Mouse (Mus musculus) neural tube, embryonic 11.5 days (tissue): ENCODE data around the gene Sbf1. TPM values are rescaled to one million over a fixed set of nuclear protein-coding genes. Genes with fewer than 3 reads are reported as not detected.

Experiments
- ATAC-seq: fragments of 200-750 bp; cut with Nextera tagmentation; 2 replicates; pipeline ENCODE4 v1.8.0; 2017; ENCODE audit warnings: moderate number of reproducible peaks, mild to moderate bottlenecking, moderate TSS enrichment, moderate library complexity; ENCODE audit not compliant: insufficient read depth, low FRiP score, low TSS enrichment
- DNase-seq: peaks from one replicate; pipeline ENCODE4 v3.0.0-alpha.2; 2015; ENCODE audit warnings: low spot score
- H3K27ac ChIP-seq: fragments of 300-500 bp; sonication (generic); 2 replicates; pipeline ENCODE4 v1.5.1; 2014; ENCODE audit warnings: low read depth, mild to moderate bottlenecking, low read length
- H3K27me3 ChIP-seq: fragments of 300-500 bp; sonication (generic); 2 replicates; pipeline ENCODE4 v1.6.1; 2014; ENCODE audit warnings: mild to moderate bottlenecking, low read length, mixed read lengths; ENCODE audit not compliant: control insufficient read depth, insufficient read depth
- H3K36me3 ChIP-seq: fragments of 300-500 bp; sonication (generic); 2 replicates; pipeline ENCODE4 v1.6.1; 2014; ENCODE audit warnings: mild to moderate bottlenecking, low read length, moderate library complexity, mixed read lengths; ENCODE audit not compliant: control insufficient read depth, insufficient read depth
- H3K4me1 ChIP-seq: fragments of 300-500 bp; sonication (generic); 2 replicates; pipeline ENCODE4 v1.6.1; 2014; ENCODE audit warnings: low read length, mixed read lengths; ENCODE audit not compliant: control insufficient read depth, insufficient read depth
- H3K4me2 ChIP-seq: fragments of 300-500 bp; sonication (generic); 2 replicates; pipeline ENCODE4 v1.6.1; 2014; ENCODE audit warnings: low read depth, mild to moderate bottlenecking, moderate library complexity
- H3K4me3 ChIP-seq: fragments of 300-500 bp; sonication (generic); 2 replicates; pipeline ENCODE4 v1.5.1; 2014; ENCODE audit warnings: low read depth, low read length
- H3K9ac ChIP-seq: fragments of 300-500 bp; sonication (generic); 2 replicates; pipeline ENCODE4 v1.6.1; 2014; ENCODE audit warnings: mild to moderate bottlenecking, low read length
- H3K9me3 ChIP-seq: fragments of 300-500 bp; sonication (generic); 2 replicates; pipeline ENCODE4 v1.6.1; 2016; ENCODE audit warnings: low read length; ENCODE audit not compliant: control insufficient read depth
- WGBS: fragments of 180-500 bp; shearing (Covaris S2); extraction: QIAGEN DNeasy Blood & Tissue Kit; methylation state at CpG from one replicate; pipeline ENCODE4 v1.1.7; 2014; 5-methylcytosine and 5-hydroxymethylcytosine counted together
- microRNA-seq: library from miRNA; unstranded; fragments of <30 nt; microRNA quantifications from one replicate; pipeline ENCODE4, GENCODE M21; 2016
- polyA plus RNA-seq: library from polyadenylated mRNA; unstranded; fragments of >200 nt; fragmentation: Nextera tagmentation; extraction: Ambion mirVana; gene quantifications from 2 replicates; pipeline ENCODE4 v1.2.1, GENCODE M21; 2014

The Sbf1 gene
- polyA plus RNA-seq, 1 experiment from 2014 or later, result 90.7 TPM

DNA sequence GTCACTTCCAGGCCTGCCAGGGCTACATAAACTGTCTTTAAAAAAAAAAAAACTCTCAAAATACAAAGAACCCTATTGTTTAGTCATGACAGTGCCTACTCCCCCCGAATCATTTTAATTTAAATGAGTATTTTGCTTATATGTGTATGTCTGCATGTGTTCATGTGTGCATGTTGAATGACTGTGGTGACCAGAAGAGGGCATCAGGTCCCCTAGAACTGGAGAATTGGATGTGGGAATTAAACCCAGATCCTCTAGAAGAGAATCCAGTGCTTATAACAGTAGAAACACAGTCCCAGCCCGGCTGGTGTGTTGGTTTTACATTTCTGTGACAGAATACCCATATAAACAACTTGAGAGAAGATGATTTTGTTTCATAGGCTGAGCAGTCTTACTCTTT, 74.1 kb downstream of the Sbf1 start:
- Histone ChIP-seq H3K9ac (no peak overlapping the region), H3K27ac (no peak overlapping the region), H3K9me3 (no peaks in the 10 kb centered on the region), H3K4me3 (no peak overlapping the region), H3K36me3 (peaks cover 2% of the 10 kb centered on the region; the same call in 1 of the 2 replicates), H3K4me1 (no peaks in the 10 kb centered on the region), H3K27me3 (no peaks in the 10 kb centered on the region), H3K4me2 (no peak overlapping the region)
- no peak for ATAC-seq
- 69% methylated on average over 2 of the region's 2 CpGs for WGBS
- DNase-seq, result no peak

DNA sequence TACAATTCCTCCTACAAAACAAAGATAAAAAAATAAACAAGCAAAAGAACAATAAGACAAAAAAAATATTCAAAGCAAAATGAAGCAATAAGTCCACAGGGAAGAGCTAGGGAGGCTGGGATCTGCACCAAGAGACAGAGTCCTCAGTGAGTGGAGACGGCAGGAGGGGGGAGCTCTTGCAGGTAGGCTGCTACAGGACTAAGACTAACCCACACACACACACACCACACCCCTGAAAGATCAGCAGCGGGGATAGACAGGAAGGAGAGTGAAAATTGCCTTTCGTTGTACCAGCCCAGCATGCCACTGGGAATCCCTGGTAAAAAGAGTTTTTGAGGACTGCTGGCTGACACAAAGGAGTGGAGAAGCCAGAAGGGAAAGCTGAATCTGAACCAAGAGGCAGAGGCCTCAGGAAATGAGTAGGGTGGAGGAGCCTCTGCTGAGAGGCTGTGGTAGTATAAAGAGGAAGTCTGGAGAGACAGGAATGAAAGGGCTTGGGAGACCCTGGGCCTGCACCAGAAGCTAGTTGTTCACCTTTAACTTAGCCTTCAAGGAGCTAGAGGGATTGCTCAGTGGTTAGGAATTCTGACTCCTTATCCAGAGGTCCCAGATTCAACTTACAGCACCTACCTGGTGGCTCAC, 75.2 kb downstream of the Sbf1 start:
- H3K9ac ChIP-seq, result no peak overlapping the region
- DNase-seq (no peak), ATAC-seq (no peak)
- WGBS, result 67% methylated on average over 3 of the region's 3 CpGs
- H3K4me1 ChIP-seq, result no peaks in the 10 kb centered on the region
- H3K36me3 ChIP-seq, result peaks cover 2% of the 10 kb centered on the region; the same call in 1 of the 2 replicates
- H3K4me3 ChIP-seq, result no peak overlapping the region
- H3K4me2 ChIP-seq, result no peak overlapping the region
- H3K27ac ChIP-seq, result no peak overlapping the region
- H3K27me3 ChIP-seq, result no peaks in the 10 kb centered on the region
- H3K9me3 ChIP-seq, result no peaks in the 10 kb centered on the region

Small RNA genes lying within 50 kb of the gene (microRNA-seq; reads per million reads assigned to microRNA genes)
- gene Mir6959, result not detected

Other genes starting within 250 kb of the Sbf1 start
- gene Trabd, start 240.2 kb downstream of the Sbf1 start, polyA plus RNA-seq, result 48.7 and 53.3 TPM in 2 replicates
- gene Selenoo, start 226.2 kb downstream of the Sbf1 start, polyA plus RNA-seq, result 23.0 TPM in 2 replicates
- 21.1 and 21.8 TPM in 2 replicates for gene Tubgcp6, start 192.2 kb downstream of the Sbf1 start, polyA plus RNA-seq
- 13.0 and 13.7 TPM in 2 replicates for gene Hdac10, start 186.6 kb downstream of the Sbf1 start, polyA plus RNA-seq
- 15.4 and 20.3 TPM in 2 replicates for gene Mapk12, start 174.6 kb downstream of the Sbf1 start, polyA plus RNA-seq
- 33.1 and 37.4 TPM in 2 replicates for gene Mapk11, start 165.7 kb downstream of the Sbf1 start, polyA plus RNA-seq
- 112 and 117 TPM in 2 replicates for gene Plxnb2, start 134.5 kb downstream of the Sbf1 start, polyA plus RNA-seq
- gene Dennd6b, start 118.8 kb downstream of the Sbf1 start, polyA plus RNA-seq, result 30.5 and 33.6 TPM in 2 replicates
- 45.2 and 47.1 TPM in 2 replicates for gene Ppp6r2, start 103.8 kb downstream of the Sbf1 start, polyA plus RNA-seq
- 0.17 TPM in 1 of 2 replicates, not detected in the other for gene Adm2, start 7.4 kb upstream of the Sbf1 start, polyA plus RNA-seq
- not detected in 2 replicates for gene Miox, start 19.1 kb upstream of the Sbf1 start, polyA plus RNA-seq
- gene Lmf2, start 40.3 kb upstream of the Sbf1 start, polyA plus RNA-seq, result 31.8 and 35.8 TPM in 2 replicates
- gene Ncaph2, start 40.4 kb upstream of the Sbf1 start, polyA plus RNA-seq, result 154 and 158 TPM in 2 replicates
- 6.0 and 8.8 TPM in 2 replicates for gene Sco2, start 58.5 kb upstream of the Sbf1 start, polyA plus RNA-seq
- gene Tymp, start 61.7 kb upstream of the Sbf1 start, polyA plus RNA-seq, result 1.6 and 2.0 TPM in 2 replicates
- 0.39 and 1.0 TPM in 2 replicates for gene Odf3b, start 64.0 kb upstream of the Sbf1 start, polyA plus RNA-seq
- not detected in 2 replicates for gene Klhdc7b, start 69.6 kb upstream of the Sbf1 start, polyA plus RNA-seq
- gene Syce3, start 95.2 kb upstream of the Sbf1 start, polyA plus RNA-seq, result not detected in 2 replicates
- 1.2 TPM in 1 of 2 replicates, not detected in the other for gene Cpt1b, start 110.6 kb upstream of the Sbf1 start, polyA plus RNA-seq
- gene C730034F03Rik, start 114.3 kb upstream of the Sbf1 start, polyA plus RNA-seq, result 2.0 and 2.3 TPM in 2 replicates
- 0.26 and 0.64 TPM in 2 replicates for gene Gm44502, start 114.4 kb upstream of the Sbf1 start, polyA plus RNA-seq
- 58.1 and 63.8 TPM in 2 replicates for gene Chkb, start 114.6 kb upstream of the Sbf1 start, polyA plus RNA-seq
- 27.6 and 33.2 TPM in 2 replicates for gene Mapk8ip2, start 138.6 kb upstream of the Sbf1 start, polyA plus RNA-seq
- 10.3 and 10.8 TPM in 2 replicates for gene Arsa, start 162.1 kb upstream of the Sbf1 start, polyA plus RNA-seq
- gene Shank3, start 184.3 kb upstream of the Sbf1 start, polyA plus RNA-seq, result 2.7 and 3.0 TPM in 2 replicates